Mouse (Mus musculus) liver, embryonic 13.5 days (tissue): Measurements from ENCODE around the gene Ndufs2. TPM values are rescaled to one million over a fixed set of nuclear protein-coding genes. Genes with fewer than 3 reads are reported as not detected.
A peak's percentile ranks its signal among the peaks of the same experiment; 100 is the strongest.

Experiments used
- ATAC-seq: fragments of 200-750 bp; cut with Nextera tagmentation; 2 replicates; pipeline ENCODE4 v1.8.0; 2017; ENCODE audit warnings: low read depth, mild to moderate bottlenecking, moderate number of reproducible peaks, moderate library complexity
- DNase-seq: peaks from one replicate; pipeline ENCODE4 v3.0.0; 2022
- H3K27ac ChIP-seq: fragments of 300-500 bp; sonication (generic); 2 replicates; pipeline ENCODE4 v1.5.1; 2015; ENCODE audit warnings: moderate library complexity, mild to moderate bottlenecking, inconsistent platforms
- H3K27me3 ChIP-seq: fragments of 300-500 bp; sonication (generic); 2 replicates; pipeline ENCODE4 v1.6.1; 2015; ENCODE audit warnings: mild to moderate bottlenecking, inconsistent platforms
- H3K36me3 ChIP-seq: fragments of 300-500 bp; sonication (generic); 2 replicates; pipeline ENCODE4 v1.6.1; 2015; ENCODE audit warnings: mild to moderate bottlenecking, inconsistent platforms
- H3K4me1 ChIP-seq: fragments of 300-500 bp; sonication (generic); replicated peaks from 2 replicates; pipeline ENCODE4 v1.6.1; 2015; ENCODE audit warnings: inconsistent platforms
- H3K4me2 ChIP-seq: fragments of 300-500 bp; sonication (generic); 2 replicates; pipeline ENCODE4 v1.6.1; 2015; ENCODE audit warnings: inconsistent platforms, mild to moderate bottlenecking, moderate library complexity
- H3K4me3 ChIP-seq: fragments of 300-500 bp; sonication (generic); replicated peaks from 2 replicates; pipeline ENCODE4 v1.5.1; 2015; ENCODE audit warnings: mild to moderate bottlenecking, inconsistent platforms
- H3K9ac ChIP-seq: fragments of 300-500 bp; sonication (generic); 2 replicates; pipeline ENCODE4 v1.6.1; 2015; ENCODE audit warnings: mild to moderate bottlenecking, inconsistent platforms
- H3K9me3 ChIP-seq: fragments of 300-500 bp; sonication (generic); replicated peaks from 2 replicates; pipeline ENCODE4 v1.6.1; 2016; ENCODE audit warnings: inconsistent platforms
- WGBS: fragments of 180-500 bp; shearing (Covaris S2); methylation state at CpG from one replicate; pipeline ENCODE4 v1.1.7; 2015; ENCODE audit not compliant: insufficient replicate concordance; 5-methylcytosine and 5-hydroxymethylcytosine counted together
- polyA plus RNA-seq: library from polyadenylated mRNA; unstranded; fragments of >200 nt; fragmentation: Nextera tagmentation; extraction: Ambion mirVana; gene quantifications from 2 replicates; pipeline ENCODE4 v1.2.1, GENCODE M21; 2015

The Ndufs2 gene
- polyA plus RNA-seq, 1 experiment from 2014 or later, result 152 TPM

GRCm38 (mm10) chr1:171193093-171193840, 57.9 kb downstream of the Ndufs2 start:
- Histone ChIP-seq H3K4me3 (no peak overlapping the region), H3K9ac (no peak overlapping the region), H3K36me3 (no peaks in the 10 kb centered on the region), H3K4me2 (peak overlapping the region; percentile 25), H3K27me3 (peaks cover 78% of the 10 kb centered on the region), H3K4me1 (peaks cover 18% of the 10 kb centered on the region), H3K9me3 (no peaks in the 10 kb centered on the region), H3K27ac (no peak overlapping the region)
- 7% methylated on average over 18 of the region's 18 CpGs for WGBS
- ATAC-seq (no peak), DNase-seq (no peak)

- ATAC-seq, result no peak
- no peak overlapping the region for H3K4me3 ChIP-seq
- no peak for DNase-seq
- 38% methylated on average over 10 of the region's 10 CpGs for WGBS
- no peak overlapping the region for H3K4me2 ChIP-seq
- H3K9ac ChIP-seq, result no peak overlapping the region
- H3K9me3 ChIP-seq, result no peaks in the 10 kb centered on the region
- H3K4me1 ChIP-seq, result peaks cover 18% of the 10 kb centered on the region
- no peak overlapping the region for H3K27ac ChIP-seq
- H3K27me3 ChIP-seq, result peaks cover 71% of the 10 kb centered on the region
- no peaks in the 10 kb centered on the region for H3K36me3 ChIP-seq
These were observed 58.9 kb downstream of the Ndufs2 start for GRCm38 (mm10) chr1:171192283-171192682.

- no peaks in the 10 kb centered on the region for H3K36me3 ChIP-seq
- no peak overlapping the region for H3K9ac ChIP-seq
- WGBS, result 84% methylated on average over 9 of the region's 9 CpGs
- H3K27ac ChIP-seq, result no peak overlapping the region
- ATAC-seq, result no peak
- H3K4me3 ChIP-seq, result no peak overlapping the region
- H3K27me3 ChIP-seq, result peaks cover 56% of the 10 kb centered on the region
- no peaks in the 10 kb centered on the region for H3K9me3 ChIP-seq
- peaks cover 13% of the 10 kb centered on the region for H3K4me1 ChIP-seq
- H3K4me2 ChIP-seq, result no peak overlapping the region
- DNase-seq, result no peak
These were observed 60.4 kb downstream of the Ndufs2 start for GRCm38 (mm10) chr1:171190832-171191231.

DNA sequence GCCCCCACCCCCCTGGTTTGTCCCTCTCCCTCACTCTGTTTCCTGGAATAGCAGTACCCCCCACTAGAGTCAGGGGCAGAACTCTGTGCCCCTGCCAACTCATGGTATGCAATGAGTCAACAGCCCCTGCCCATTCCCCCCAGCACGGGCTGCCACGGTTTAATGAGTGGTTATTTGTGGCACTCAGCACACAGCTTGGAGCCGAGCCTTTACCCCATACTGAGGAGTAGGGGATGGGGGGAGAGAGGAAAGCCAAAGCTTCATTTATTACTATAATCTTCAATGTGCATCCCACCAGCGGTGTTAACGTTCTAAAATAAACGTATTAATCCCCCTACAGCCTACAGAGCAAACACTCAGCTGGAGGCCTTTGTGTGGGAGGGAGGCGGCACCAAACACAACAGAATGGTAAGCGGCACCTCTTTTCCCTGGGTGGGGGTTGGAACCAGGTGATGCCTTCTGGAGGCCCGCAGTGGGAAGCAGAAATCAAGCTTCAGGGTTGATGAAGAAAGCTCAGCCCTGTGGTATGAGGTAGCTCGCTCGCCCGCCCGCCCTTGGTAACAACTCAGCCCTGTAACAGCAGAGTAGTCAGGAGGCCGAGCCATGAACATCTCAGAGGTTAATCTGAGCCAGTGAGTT, 61.6 kb downstream of the Ndufs2 start:
- Histone ChIP-seq H3K27ac (no peak overlapping the region), H3K36me3 (no peaks in the 10 kb centered on the region), H3K4me3 (no peak overlapping the region), H3K4me1 (peaks cover 10% of the 10 kb centered on the region), H3K9me3 (no peaks in the 10 kb centered on the region), H3K27me3 (peaks cover 48% of the 10 kb centered on the region), H3K4me2 (no peak overlapping the region), H3K9ac (no peak overlapping the region)
- WGBS, result 59% methylated on average over 14 of the region's 14 CpGs
- DNase-seq (no peak), ATAC-seq (no peak)

DNA sequence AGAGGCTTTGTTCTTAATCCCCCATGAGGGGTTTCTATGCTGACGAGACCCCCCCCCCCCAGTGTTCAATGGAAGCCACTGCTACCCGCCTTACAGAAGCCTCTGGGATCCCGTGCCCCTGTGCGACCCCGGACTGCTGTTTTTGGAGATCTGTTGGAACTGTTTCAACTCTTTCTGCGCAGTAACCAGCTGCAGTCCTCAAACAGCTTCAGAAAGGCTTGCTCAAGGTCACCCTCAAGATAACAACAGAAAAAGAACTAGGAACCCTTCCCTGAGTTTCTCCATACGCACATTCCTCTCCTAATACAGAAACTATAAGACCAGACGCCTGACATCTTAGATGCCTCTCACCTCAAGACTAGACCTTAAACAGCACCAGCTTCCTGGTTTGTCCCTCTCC, 62.1 kb downstream of the Ndufs2 start:
- H3K9ac ChIP-seq, result no peak overlapping the region
- DNase-seq, result no peak

DNA sequence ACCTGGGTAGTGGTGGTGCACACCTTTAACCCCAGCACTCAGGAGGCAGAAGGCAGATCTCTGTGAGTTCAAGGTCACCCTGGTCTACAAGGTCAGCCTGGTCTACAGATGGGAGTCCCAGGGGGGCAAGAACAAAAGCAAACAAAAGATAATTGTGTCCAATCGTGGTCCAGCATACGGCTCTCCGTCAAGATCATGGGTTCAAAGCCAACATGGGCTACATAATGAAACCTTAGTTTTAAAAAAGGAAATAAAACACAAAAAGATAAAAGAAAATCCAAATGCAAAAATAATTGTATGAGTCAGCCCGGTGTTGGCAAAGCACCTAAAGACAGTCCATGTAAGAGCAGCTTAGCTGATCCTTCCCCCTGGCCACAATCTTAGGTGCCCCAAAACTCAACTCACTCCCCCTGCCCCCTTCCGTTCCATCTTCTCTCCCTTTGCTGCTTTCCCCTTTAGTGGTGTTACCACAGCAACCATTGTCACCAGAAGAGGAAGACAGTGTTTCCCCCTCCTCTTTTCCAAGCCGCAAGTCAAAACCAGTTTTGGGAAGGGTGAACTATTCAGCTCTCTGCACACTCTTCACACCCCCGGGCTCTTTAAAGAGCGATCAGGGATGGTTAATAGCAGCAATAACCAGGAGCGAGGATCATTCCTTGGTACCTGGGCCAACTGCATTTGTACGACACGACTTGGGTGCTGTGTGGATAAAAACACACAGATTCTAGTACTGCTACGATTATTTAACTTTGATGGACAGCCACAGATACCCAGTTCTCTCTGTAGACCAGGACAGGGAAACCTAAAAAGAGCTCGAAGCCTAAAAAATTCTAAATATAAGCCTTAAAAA, 63.1 kb downstream of the Ndufs2 start:
- Histone ChIP-seq H3K4me3 (no peak overlapping the region), H3K27me3 (peaks cover 32% of the 10 kb centered on the region), H3K9ac (no peak overlapping the region), H3K36me3 (no peaks in the 10 kb centered on the region), H3K4me2 (no peak overlapping the region), H3K4me1 (peaks cover 10% of the 10 kb centered on the region; the same call in 1 of the 2 replicates), H3K9me3 (no peaks in the 10 kb centered on the region), H3K27ac (no peak overlapping the region)
- DNase-seq (no peak), ATAC-seq (no peak)
- WGBS, result 31% methylated on average over 13 of the region's 13 CpGs

More for the DNA sequence above, 62.1 kb downstream of the Ndufs2 start:
- Histone ChIP-seq H3K4me1 (peaks cover 10% of the 10 kb centered on the region), H3K36me3 (no peaks in the 10 kb centered on the region), H3K27ac (no peak overlapping the region), H3K4me3 (no peak overlapping the region), H3K27me3 (peaks cover 42% of the 10 kb centered on the region), H3K4me2 (no peak overlapping the region), H3K9me3 (no peaks in the 10 kb centered on the region)
- ATAC-seq, result no peak
- WGBS, result 46% methylated on average over 8 of the region's 8 CpGs

- ATAC-seq (no peak), DNase-seq (no peak)
- Histone ChIP-seq H3K27ac (no peak overlapping the region), H3K9me3 (no peaks in the 10 kb centered on the region), H3K4me3 (no peak overlapping the region), H3K4me2 (no peak overlapping the region), H3K36me3 (no peaks in the 10 kb centered on the region), H3K27me3 (peaks cover 8% of the 10 kb centered on the region), H3K4me1 (peaks cover 10% of the 10 kb centered on the region; the same call in 1 of the 2 replicates), H3K9ac (no peak overlapping the region)
- 60% methylated on average over 8 of the region's 8 CpGs for WGBS
These were observed 65.5 kb downstream of the Ndufs2 start for GRCm38 (mm10) chr1:171185655-171186054.

Other genes with a start within 250 kb of the Ndufs2 start
- 2.0 and 2.4 TPM in 2 replicates for gene Fcgr4, start 232.5 kb downstream of the Ndufs2 start, polyA plus RNA-seq
- gene Fcgr3, start 186.5 kb downstream of the Ndufs2 start, polyA plus RNA-seq, result 17.9 and 23.1 TPM in 2 replicates
- gene Cfap126, start 137.5 kb downstream of the Ndufs2 start, polyA plus RNA-seq, result 1.8 and 2.5 TPM in 2 replicates
- 140 and 164 TPM in 2 replicates for gene Sdhc, start 100.8 kb downstream of the Ndufs2 start, polyA plus RNA-seq
- gene Mpz, start 100.7 kb downstream of the Ndufs2 start, polyA plus RNA-seq, result 0.14 TPM in 1 of 2 replicates, not detected in the other
- 1.5 and 1.8 TPM in 2 replicates for gene Pcp4l1, start 55.1 kb downstream of the Ndufs2 start, polyA plus RNA-seq
- gene Nr1i3, start 37.4 kb downstream of the Ndufs2 start, polyA plus RNA-seq, result 0.39 and 0.52 TPM in 2 replicates
- 19.3 and 21.4 TPM in 2 replicates for gene Tomm40l, start 28.9 kb downstream of the Ndufs2 start, polyA plus RNA-seq
- 3,578 and 3,897 TPM in 2 replicates for gene Apoa2, start 26.3 kb downstream of the Ndufs2 start, polyA plus RNA-seq
- gene Fcer1g, start 17.0 kb downstream of the Ndufs2 start, polyA plus RNA-seq, result 68.2 and 69.6 TPM in 2 replicates
- 0.43 and 0.46 TPM in 2 replicates for gene Adamts4, start 967 bp downstream of the Ndufs2 start, polyA plus RNA-seq
- 24.9 and 26.5 TPM in 2 replicates for gene B4galt3, start 18.9 kb upstream of the Ndufs2 start, polyA plus RNA-seq
- gene Ppox, start 29.8 kb upstream of the Ndufs2 start, polyA plus RNA-seq, result 174 and 175 TPM in 2 replicates
- 25.8 and 26.7 TPM in 2 replicates for gene Usp21, start 36.6 kb upstream of the Ndufs2 start, polyA plus RNA-seq
- gene Ufc1, start 43.6 kb upstream of the Ndufs2 start, polyA plus RNA-seq, result 53.3 and 57.1 TPM in 2 replicates
- 20.3 and 22.7 TPM in 2 replicates for gene Dedd, start 77.8 kb upstream of the Ndufs2 start, polyA plus RNA-seq
- 24.1 and 29.1 TPM in 2 replicates for gene Nit1, start 94.3 kb upstream of the Ndufs2 start, polyA plus RNA-seq
- gene Pfdn2, start 94.3 kb upstream of the Ndufs2 start, polyA plus RNA-seq, result 60.9 and 66.8 TPM in 2 replicates
- gene Klhdc9, start 109.4 kb upstream of the Ndufs2 start, polyA plus RNA-seq, result 0.13 and 0.18 TPM in 2 replicates
- gene Nectin4, start 118.7 kb upstream of the Ndufs2 start, polyA plus RNA-seq, result 0.08 and 0.14 TPM in 2 replicates
- gene Arhgap30, start 137.6 kb upstream of the Ndufs2 start, polyA plus RNA-seq, result 3.3 and 3.8 TPM in 2 replicates
- gene Usf1, start 159.9 kb upstream of the Ndufs2 start, polyA plus RNA-seq, result 20.9 and 25.3 TPM in 2 replicates
- 1.3 and 1.6 TPM in 2 replicates for gene Tstd1, start 167.5 kb upstream of the Ndufs2 start, polyA plus RNA-seq
- 20.6 and 24.3 TPM in 2 replicates for gene F11r, start 186.1 kb upstream of the Ndufs2 start, polyA plus RNA-seq